Mouse (Mus musculus): ENCODE data around the gene Tvp23b. TPM values are rescaled to one million over a fixed set of nuclear protein-coding genes. Genes with fewer than 3 reads are reported as not detected.

The Tvp23b gene
- polyA plus RNA-seq, 1 experiment from 2014 or later = 41.7 TPM

GRCm38 (mm10) chr11:62966424-62966764, 87.1 kb downstream of the Tvp23b start:
- no peak for DNase-seq (ENCODE audit: low spot score)
- no peak overlapping the region for H3K4me2 ChIP-seq (replicated peaks; ENCODE audit: low read depth, low read length)
- WGBS = 50% methylated on average over 3 of the region's 3 CpGs

More at GRCm38 (mm10) chr11:62966424-62966764, 87.1 kb downstream of the Tvp23b start:
- Histone ChIP-seq H3K36me3 (ENCODE audit: control insufficient read depth, insufficient read depth, low read length) (no peaks in the 10 kb centered on the region), H3K27ac (ENCODE audit: low read depth, low read length) (peak overlapping the region; percentile 32; the same call in 1 of the 2 replicates), H3K9me3 (ENCODE audit: control insufficient read depth, low read length) (no peaks in the 10 kb centered on the region), H3K4me1 (replicated peaks; ENCODE audit: control insufficient read depth, insufficient read depth, low read length) (0 out of 2 replicates have a peak, but pooled peaks cover 4% of the 10 kb centered on the region), H3K27me3 (ENCODE audit: control insufficient read depth, insufficient read depth, low read length) (no peaks in the 10 kb centered on the region), H3K9ac (ENCODE audit: low read depth, low read length) (peak overlapping the region; percentile 29; the same call in 1 of the 2 replicates), H3K4me3 (ENCODE audit: low read depth, low read length) (no peak overlapping the region)
- ATAC-seq (ENCODE audit: low FRiP score) = no peak

Other genes starting within 250 kb of the Tvp23b start
- 16.2 and 16.7 TPM in 2 replicates for gene Lrrc75a, start 230.9 kb upstream of the Tvp23b start, polyA plus RNA-seq (2014; fragmentation: Nextera tagmentation; extraction: Ambion mirVana)
- 38.8 and 43.5 TPM in 2 replicates for gene Mmgt2, start 230.8 kb upstream of the Tvp23b start, polyA plus RNA-seq (2014; fragmentation: Nextera tagmentation; extraction: Ambion mirVana)
- gene Zfp287, start 147.6 kb upstream of the Tvp23b start, polyA plus RNA-seq (2014; fragmentation: Nextera tagmentation; extraction: Ambion mirVana) = 14.0 and 15.1 TPM in 2 replicates
- gene Gm10428, start 126.4 kb upstream of the Tvp23b start, polyA plus RNA-seq (2014; fragmentation: Nextera tagmentation; extraction: Ambion mirVana) = not detected in 2 replicates
- 27.4 and 31.1 TPM in 2 replicates for gene Zfp286, start 90.0 kb upstream of the Tvp23b start, polyA plus RNA-seq (2014; fragmentation: Nextera tagmentation; extraction: Ambion mirVana)
- gene Trim16, start 59.2 kb upstream of the Tvp23b start, polyA plus RNA-seq (2014; fragmentation: Nextera tagmentation; extraction: Ambion mirVana) = 5.3 and 6.4 TPM in 2 replicates
- gene Fbxw10, start 32.4 kb upstream of the Tvp23b start, polyA plus RNA-seq (2014; fragmentation: Nextera tagmentation; extraction: Ambion mirVana) = 0.49 and 0.65 TPM in 2 replicates
- 0.22 TPM in 1 of 2 replicates, not detected in the other for gene Cdrt4, start 71.7 kb downstream of the Tvp23b start, polyA plus RNA-seq (2014; fragmentation: Nextera tagmentation; extraction: Ambion mirVana)
- 0.12 TPM in 1 of 2 replicates, not detected in the other for gene Tekt3, start 182.2 kb downstream of the Tvp23b start, polyA plus RNA-seq (2014; fragmentation: Nextera tagmentation; extraction: Ambion mirVana)
- 58.0 and 64.2 TPM in 2 replicates for gene Pmp22, start 249.5 kb downstream of the Tvp23b start, polyA plus RNA-seq (2014; fragmentation: Nextera tagmentation; extraction: Ambion mirVana)